Mouse (Mus musculus): ENCODE measurements at regions not wholly inside any gene's neighbourhood (a gene's known extent, or its start where the extent isn't known, plus 50 kb on each side); places are given as distances from the start of the nearest gene placed in this dataset.

GRCm38 (mm10) chr7:115192992-115193761, 449.7 kb downstream of the Insc start:
- Histone ChIP-seq H3K36me3 (ENCODE audit: control insufficient read depth, insufficient read depth, low read length) (no peaks in the 10 kb centered on the region), H3K27ac (ENCODE audit: control insufficient read depth, insufficient read depth, low read length) (no peak overlapping the region), H3K4me3 (ENCODE audit: control insufficient read depth, insufficient read depth, low read length) (no peak overlapping the region), H3K27me3 (ENCODE audit: control insufficient read depth, insufficient read depth, low read length) (no peaks in the 10 kb centered on the region), H3K4me1 (replicated peaks; ENCODE audit: control insufficient read depth, insufficient read depth, low read length) (no peaks in the 10 kb centered on the region)
- no peak for TF ChIP-seq POLR2A (IDR thresholded peaks at IDR 0.05; ENCODE audit: control insufficient read depth, extremely low read depth, insufficient read depth, low read length, poor library complexity)
- no peak for TF ChIP-seq CTCF (IDR thresholded peaks at IDR 0.05; ENCODE audit: borderline replicate concordance, control insufficient read depth, extremely low read depth, insufficient read depth, low read length, poor library complexity)
- no peak for DNase-seq
- 87% methylated on average over 9 of the region's 9 CpGs for WGBS

- DNase-seq, result no peak
- no peaks in the 10 kb centered on the region for H3K4me1 ChIP-seq (replicated peaks; ENCODE audit: control insufficient read depth, insufficient read depth, low read length)
- WGBS, result 93% methylated on average over 3 of the region's 3 CpGs
- H3K27ac ChIP-seq (ENCODE audit: control insufficient read depth, insufficient read depth, low read length), result no peak overlapping the region
- no peak for TF ChIP-seq CTCF (IDR thresholded peaks at IDR 0.05; ENCODE audit: borderline replicate concordance, control insufficient read depth, extremely low read depth, insufficient read depth, low read length, poor library complexity)
- no peak for TF ChIP-seq POLR2A (IDR thresholded peaks at IDR 0.05; ENCODE audit: control insufficient read depth, extremely low read depth, insufficient read depth, low read length, poor library complexity)
- no peaks in the 10 kb centered on the region for H3K36me3 ChIP-seq (ENCODE audit: control insufficient read depth, insufficient read depth, low read length)
- H3K27me3 ChIP-seq (ENCODE audit: control insufficient read depth, insufficient read depth, low read length), result no peaks in the 10 kb centered on the region
- H3K4me3 ChIP-seq (ENCODE audit: control insufficient read depth, insufficient read depth, low read length), result no peak overlapping the region
Observed at GRCm38 (mm10) chr7:115204916-115205315, 461.4 kb downstream of the Insc start.

GRCm38 (mm10) chr7:115206479-115207134, 463.1 kb downstream of the Insc start:
- no peaks in the 10 kb centered on the region for H3K27me3 ChIP-seq (ENCODE audit: control insufficient read depth, insufficient read depth, low read length)
- DNase-seq, result no peak
- no peaks in the 10 kb centered on the region for H3K36me3 ChIP-seq (ENCODE audit: control insufficient read depth, insufficient read depth, low read length)
- 92% methylated on average over 9 of the region's 9 CpGs for WGBS
- TF ChIP-seq CTCF (IDR thresholded peaks at IDR 0.05; ENCODE audit: borderline replicate concordance, control insufficient read depth, extremely low read depth, insufficient read depth, low read length, poor library complexity) (no peak), POLR2A (IDR thresholded peaks at IDR 0.05; ENCODE audit: control insufficient read depth, extremely low read depth, insufficient read depth, low read length, poor library complexity) (no peak)
- no peak overlapping the region for H3K27ac ChIP-seq (ENCODE audit: control insufficient read depth, insufficient read depth, low read length)
- no peaks in the 10 kb centered on the region for H3K4me1 ChIP-seq (replicated peaks; ENCODE audit: control insufficient read depth, insufficient read depth, low read length)
- no peak overlapping the region for H3K4me3 ChIP-seq (ENCODE audit: control insufficient read depth, insufficient read depth, low read length)

- TF ChIP-seq POLR2A (IDR thresholded peaks at IDR 0.05; ENCODE audit: control insufficient read depth, extremely low read depth, insufficient read depth, low read length, poor library complexity), result no peak
- TF ChIP-seq CTCF (IDR thresholded peaks at IDR 0.05; ENCODE audit: borderline replicate concordance, control insufficient read depth, extremely low read depth, insufficient read depth, low read length, poor library complexity), result no peak
- no peak overlapping the region for H3K4me3 ChIP-seq (ENCODE audit: control insufficient read depth, insufficient read depth, low read length)
- 89% methylated on average over 7 of the region's 7 CpGs for WGBS
Observed at GRCm38 (mm10) chr7:115208781-115209180, 465.3 kb downstream of the Insc start.

GRCm38 (mm10) chr7:115210012-115210411, 466.5 kb downstream of the Insc start:
- no peak overlapping the region for H3K4me3 ChIP-seq (ENCODE audit: control insufficient read depth, insufficient read depth, low read length)
- 97% methylated on average over 2 of the region's 2 CpGs for WGBS
- H3K4me1 ChIP-seq (replicated peaks; ENCODE audit: control insufficient read depth, insufficient read depth, low read length), result peaks cover 4% of the 10 kb centered on the region; the same call in 1 of the 2 replicates
- no peak for DNase-seq
- no peak overlapping the region for H3K27ac ChIP-seq (ENCODE audit: control insufficient read depth, insufficient read depth, low read length)
- H3K27me3 ChIP-seq (ENCODE audit: control insufficient read depth, insufficient read depth, low read length), result no peaks in the 10 kb centered on the region
- TF ChIP-seq CTCF (IDR thresholded peaks at IDR 0.05; ENCODE audit: borderline replicate concordance, control insufficient read depth, extremely low read depth, insufficient read depth, low read length, poor library complexity) (no peak), POLR2A (IDR thresholded peaks at IDR 0.05; ENCODE audit: control insufficient read depth, extremely low read depth, insufficient read depth, low read length, poor library complexity) (no peak)
- no peaks in the 10 kb centered on the region for H3K36me3 ChIP-seq (ENCODE audit: control insufficient read depth, insufficient read depth, low read length)

More at GRCm38 (mm10) chr7:115208781-115209180, 465.3 kb downstream of the Insc start:
- Histone ChIP-seq H3K4me1 (replicated peaks; ENCODE audit: control insufficient read depth, insufficient read depth, low read length) (peaks cover 4% of the 10 kb centered on the region; the same call in 1 of the 2 replicates), H3K27ac (ENCODE audit: control insufficient read depth, insufficient read depth, low read length) (no peak overlapping the region), H3K27me3 (ENCODE audit: control insufficient read depth, insufficient read depth, low read length) (no peaks in the 10 kb centered on the region), H3K36me3 (ENCODE audit: control insufficient read depth, insufficient read depth, low read length) (no peaks in the 10 kb centered on the region)
- DNase-seq, result no peak

- DNase-seq, result peak; percentile 79
- Histone ChIP-seq H3K27ac (ENCODE audit: control insufficient read depth, insufficient read depth, low read length) (no peak overlapping the region), H3K27me3 (ENCODE audit: control insufficient read depth, insufficient read depth, low read length) (no peaks in the 10 kb centered on the region), H3K4me3 (ENCODE audit: control insufficient read depth, insufficient read depth, low read length) (no peak overlapping the region), H3K36me3 (ENCODE audit: control insufficient read depth, insufficient read depth, low read length) (no peaks in the 10 kb centered on the region), H3K4me1 (replicated peaks; ENCODE audit: control insufficient read depth, insufficient read depth, low read length) (peaks cover 22% of the 10 kb centered on the region)
- WGBS, result 4% methylated on average over 13 of the region's 13 CpGs
- TF ChIP-seq POLR2A (IDR thresholded peaks at IDR 0.05; ENCODE audit: control insufficient read depth, extremely low read depth, insufficient read depth, low read length, poor library complexity) (no peak), CTCF (IDR thresholded peaks at IDR 0.05; ENCODE audit: borderline replicate concordance, control insufficient read depth, extremely low read depth, insufficient read depth, low read length, poor library complexity) (peak; percentile 80; the same call in 1 of the 2 replicates)
Observed at GRCm38 (mm10) chr7:115216838-115217237, 473.3 kb downstream of the Insc start.
